Mouse (Mus musculus): ENCODE measurements around the gene Egln2.

The Egln2 gene

DNA sequence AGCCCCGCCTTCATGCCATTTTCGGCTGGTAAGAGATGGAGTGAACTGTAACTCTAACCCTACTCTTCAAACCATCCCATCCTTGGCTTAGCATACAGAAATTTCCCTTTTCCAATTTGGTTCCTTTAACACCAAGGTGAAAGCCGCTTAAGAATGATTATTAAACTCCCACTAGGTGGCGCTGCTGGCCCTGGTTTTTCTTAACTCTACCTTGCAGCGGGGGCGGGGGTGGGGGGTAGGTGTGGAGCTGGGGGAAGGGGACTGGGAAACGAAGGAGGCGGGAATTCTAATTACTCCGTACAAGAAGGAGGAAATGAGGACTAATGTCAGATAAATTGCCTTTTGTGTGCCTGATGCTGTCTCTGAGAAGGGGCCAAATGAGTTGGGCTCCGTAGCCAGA, 34.0 kb downstream of the Egln2 start:
- peak; percentile 68 for DNase-seq (ENCODE audit: low read depth)

DNA sequence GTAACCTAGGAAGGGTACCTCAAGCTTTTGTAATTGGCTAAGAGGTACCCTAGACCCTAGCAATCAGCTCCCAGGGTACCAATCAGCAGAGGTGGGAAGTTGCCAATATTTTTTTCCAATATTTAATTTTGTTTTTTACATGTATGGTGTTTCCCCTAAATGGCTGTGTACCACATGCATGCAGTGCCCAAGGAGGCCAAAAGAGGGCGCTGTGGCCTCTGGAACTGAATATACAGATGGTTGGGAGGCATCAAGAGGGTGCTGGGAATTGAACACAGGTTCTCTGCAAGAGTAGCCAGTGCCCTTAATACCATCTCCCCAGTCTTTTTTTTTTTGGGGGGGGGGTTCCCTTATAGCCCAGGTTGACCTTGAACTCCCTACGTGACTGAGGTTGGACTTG, 35.2 kb downstream of the Egln2 start:
- peak; percentile 14 for DNase-seq (ENCODE audit: low read depth)

DNA sequence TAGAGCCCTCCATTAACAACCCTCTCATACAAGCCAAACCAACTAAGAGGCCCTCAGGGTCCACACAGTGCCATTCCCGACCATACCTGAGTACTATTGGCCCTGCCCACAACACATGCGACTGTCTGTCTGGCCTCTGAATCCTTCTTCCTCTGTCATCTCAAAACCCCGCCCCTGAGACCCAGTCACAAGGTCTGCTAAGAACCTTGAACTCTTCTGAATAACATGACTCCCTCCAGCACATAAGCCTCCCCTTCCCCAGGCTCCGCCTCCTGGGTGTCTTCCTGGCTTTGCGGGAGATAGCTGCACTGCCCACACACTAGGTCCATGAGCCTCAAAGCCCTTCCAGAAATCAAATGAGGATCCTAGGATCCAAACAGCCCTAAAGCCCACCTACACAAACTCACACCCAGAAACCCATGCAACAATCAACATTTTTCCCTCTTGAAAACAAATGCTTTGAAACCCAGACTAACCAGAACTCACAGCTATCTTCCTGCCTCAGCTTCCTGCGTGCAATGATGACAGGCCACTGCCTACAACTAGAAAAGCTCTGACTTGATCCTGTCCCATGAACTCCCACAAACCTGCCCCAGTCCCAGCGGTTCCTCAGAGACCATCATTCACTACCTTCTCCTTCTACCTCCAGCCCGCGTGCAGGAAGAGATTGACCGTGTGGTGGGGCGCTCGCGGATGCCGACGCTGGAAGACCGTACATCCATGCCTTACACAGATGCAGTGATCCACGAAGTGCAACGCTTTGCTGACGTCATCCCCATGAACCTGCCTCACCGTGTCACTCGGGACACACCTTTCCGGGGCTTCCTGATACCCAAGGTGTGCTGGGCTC, 35.9 kb downstream of the Egln2 start:
- no peak for DNase-seq (ENCODE audit: low read depth)

- no peak for DNase-seq (ENCODE audit: low read depth)
Observed at GRCm38 (mm10) chr7:27129811-27130210, 36.8 kb downstream of the Egln2 start.

DNA sequence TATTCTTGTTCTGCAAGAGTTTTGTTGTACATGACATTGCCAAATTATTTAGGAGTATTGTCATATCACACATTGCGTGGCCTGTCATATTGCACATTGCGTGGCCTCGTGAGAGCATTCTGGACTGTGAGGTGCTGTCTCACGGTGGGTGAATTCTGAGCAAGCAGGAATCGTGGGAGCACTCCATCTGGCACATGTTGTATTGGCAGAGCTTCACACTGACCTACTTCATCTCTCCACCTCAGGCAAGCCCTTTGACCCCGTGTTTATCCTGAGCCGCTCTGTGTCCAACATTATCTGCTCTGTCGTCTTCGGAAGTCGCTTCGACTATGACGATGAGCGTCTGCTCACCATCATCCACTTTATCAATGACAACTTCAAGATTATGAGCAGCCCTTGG, 37.7 kb downstream of the Egln2 start:
- DNase-seq (ENCODE audit: low read depth), result no peak

DNA sequence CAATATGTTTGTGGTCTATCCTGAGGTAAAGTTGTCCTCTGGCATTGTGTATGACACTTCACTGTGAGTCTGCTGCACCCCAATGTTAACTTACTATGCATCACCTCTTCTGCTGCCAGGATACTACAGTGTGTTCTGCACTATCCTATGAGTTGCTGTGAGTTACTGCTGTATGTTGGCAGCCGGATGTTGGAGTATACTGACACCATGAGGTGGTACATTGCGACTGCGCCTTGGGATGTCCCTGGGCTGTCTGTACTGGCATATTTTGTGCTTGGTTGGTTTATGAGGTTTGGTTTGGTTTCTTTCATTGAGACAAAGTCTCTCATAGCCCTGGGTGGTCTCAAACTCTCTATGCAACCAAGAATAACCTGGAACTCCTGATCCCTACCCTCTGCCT, 38.4 kb downstream of the Egln2 start:
- DNase-seq (ENCODE audit: low read depth), result peak; percentile 17

- DNase-seq (ENCODE audit: low read depth), result no peak
Observed at GRCm38 (mm10) chr7:27124969-27125368, 41.6 kb downstream of the Egln2 start.

DNA sequence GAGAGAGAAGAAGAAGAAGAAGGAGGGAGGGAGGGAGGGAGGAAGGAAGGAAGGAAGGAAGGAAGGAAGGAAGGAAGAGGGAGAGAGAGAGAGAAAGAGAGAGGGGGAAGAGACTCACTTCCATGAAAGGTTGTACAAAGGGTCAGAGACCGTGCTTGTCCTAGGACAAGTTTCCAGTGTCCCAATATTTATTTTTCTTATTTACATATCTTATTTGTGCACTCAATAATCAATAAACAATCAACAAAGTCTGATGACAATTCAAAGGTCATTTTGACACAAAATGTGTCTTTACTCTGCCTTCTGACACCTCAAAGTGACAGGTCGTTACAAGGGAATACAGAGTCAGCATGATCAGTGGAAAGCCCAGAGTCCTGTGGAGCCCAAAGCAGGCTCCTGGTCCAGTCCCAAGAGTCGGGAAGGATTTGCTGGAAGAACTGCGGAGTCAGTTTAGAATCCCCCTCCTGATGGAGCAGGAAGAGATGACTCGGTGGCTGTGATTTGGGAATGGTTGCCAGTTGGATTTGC, 42.2 kb downstream of the Egln2 start:
- no peak for DNase-seq (ENCODE audit: low read depth)

DNA sequence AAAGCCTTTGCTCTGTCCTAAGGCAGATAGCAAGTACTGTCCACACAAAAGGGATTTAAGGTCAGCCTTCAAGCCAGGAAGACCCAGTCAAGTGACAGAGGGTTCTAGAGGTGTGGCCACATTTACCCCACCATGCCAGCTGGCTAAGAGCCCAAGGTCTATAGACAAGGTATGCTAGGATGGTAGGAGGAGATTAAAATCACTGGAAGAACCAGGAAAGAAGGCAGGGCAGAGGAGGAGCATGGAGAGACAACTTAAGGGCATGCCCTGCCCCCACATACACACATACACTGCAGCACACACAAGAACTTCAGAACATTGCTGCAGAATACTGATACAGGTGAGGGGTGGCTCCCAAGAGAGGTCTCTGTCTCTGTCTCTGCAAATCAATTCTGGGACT, 46.9 kb downstream of the Egln2 start, which contains the start of gene Cyp2f2:
Gene Cyp2f2 (plus strand): TSS at position 234 of the 400 bp plus-strand sequence.
- DNase-seq (ENCODE audit: low read depth), result no peak

DNA sequence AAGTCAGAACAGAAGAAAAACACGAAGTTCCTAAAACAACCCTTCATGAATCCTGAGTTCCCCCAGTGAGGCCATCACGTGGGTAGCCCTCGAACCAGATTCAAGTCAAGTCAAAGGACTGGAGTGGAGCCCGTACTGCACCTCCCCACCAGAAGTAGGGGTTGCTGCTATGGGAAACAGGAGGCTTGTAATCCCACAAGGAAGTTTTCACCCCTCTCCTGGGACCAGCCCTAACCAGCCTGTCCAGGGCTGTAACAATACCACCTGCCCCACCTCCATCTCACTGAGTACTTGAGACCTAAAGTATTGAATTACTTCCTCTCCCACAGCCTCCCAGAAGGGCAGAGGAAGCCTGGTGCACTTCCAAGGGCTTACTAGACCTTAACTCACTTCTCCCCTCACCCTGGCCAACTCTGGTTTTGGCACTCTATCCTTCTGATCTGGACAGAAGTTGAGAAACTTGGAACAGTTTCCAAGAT, 48.5 kb downstream of the Egln2 start:
- no peak for DNase-seq (ENCODE audit: low read depth)

DNA sequence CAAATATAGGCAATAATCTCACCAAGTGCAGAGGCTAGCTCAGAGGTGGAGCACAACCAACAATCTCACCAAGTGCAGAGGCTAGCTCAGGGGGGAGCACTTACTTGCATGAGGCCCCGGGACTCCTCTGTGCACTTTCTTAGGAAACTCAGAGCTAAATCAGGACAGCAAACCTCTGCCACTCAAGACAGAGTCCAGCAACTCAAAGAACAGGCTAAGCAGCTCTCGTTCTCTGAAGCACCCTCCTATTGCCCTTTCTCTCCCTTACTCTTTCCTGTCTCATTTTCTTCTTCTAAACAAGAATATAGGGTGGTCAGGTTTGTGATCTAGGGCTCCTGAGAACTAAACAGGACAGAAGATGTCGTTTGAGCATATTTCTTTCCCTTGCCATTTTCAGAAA, 54.6 kb downstream of the Egln2 start:
- no peak for DNase-seq (ENCODE audit: low read depth)

DNA sequence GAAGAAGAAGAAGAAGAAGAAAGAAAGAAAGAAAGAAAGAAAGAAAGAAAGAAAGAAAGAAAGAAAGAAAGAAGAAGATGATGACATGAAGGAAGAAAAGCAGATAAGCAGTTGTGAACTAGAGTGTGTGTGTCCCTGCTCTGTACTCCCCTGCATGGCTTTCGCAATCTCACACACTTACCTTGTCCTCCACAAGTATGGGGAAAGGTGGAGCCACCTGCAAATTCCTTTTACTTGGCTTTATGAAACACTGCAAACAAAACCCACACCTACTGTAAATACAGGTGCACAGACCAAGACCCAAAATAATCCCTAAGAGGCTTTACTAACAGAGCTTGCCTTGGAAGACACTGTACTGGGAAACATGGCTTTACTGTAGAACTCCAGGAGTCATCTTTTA, 55.6 kb downstream of the Egln2 start:
- DNase-seq (ENCODE audit: low read depth), result no peak

DNA sequence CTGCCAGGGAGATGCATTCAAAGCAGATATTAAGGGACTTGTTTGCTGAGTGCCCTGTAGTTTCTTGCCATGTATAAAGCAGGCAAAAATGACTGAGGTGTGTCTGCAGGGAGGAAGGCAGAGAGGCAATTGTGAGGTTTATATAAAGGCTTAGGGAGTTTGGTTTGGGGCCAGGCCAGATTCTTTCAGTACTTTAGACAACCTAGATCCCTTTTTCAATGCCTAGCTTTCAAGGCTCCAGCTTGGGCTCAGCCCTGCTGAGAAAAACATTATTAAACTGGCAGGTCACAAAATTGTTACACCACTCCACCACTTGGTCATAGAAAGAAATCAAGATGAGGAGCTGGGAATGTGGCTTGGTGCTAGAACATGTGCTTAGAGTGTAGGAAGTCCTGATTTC, 56.3 kb downstream of the Egln2 start:
- DNase-seq (ENCODE audit: low read depth), result no peak

Measured in naive thymus-derived CD4-positive, alpha-beta T cell, adult 2 months (primary cell).